Mouse (Mus musculus) cerebellum, postnatal 10 days (tissue): ENCODE data around the gene B3gntl1.

ENCODE experiments used
- DNase-seq, 2 experiments: peaks; one replicate each; pipeline ENCODE4 v3.0.0; 2021; ENCODE audit warnings: mixed read lengths in 2 of 2

The B3gntl1 gene

GRCm38 (mm10) chr11:121672990-121673572 is at the start of gene B3gntl1:
B3gntl1 (minus strand) TSS chr11:121673153.
- peak; percentile 99 for DNase-seq

DNA sequence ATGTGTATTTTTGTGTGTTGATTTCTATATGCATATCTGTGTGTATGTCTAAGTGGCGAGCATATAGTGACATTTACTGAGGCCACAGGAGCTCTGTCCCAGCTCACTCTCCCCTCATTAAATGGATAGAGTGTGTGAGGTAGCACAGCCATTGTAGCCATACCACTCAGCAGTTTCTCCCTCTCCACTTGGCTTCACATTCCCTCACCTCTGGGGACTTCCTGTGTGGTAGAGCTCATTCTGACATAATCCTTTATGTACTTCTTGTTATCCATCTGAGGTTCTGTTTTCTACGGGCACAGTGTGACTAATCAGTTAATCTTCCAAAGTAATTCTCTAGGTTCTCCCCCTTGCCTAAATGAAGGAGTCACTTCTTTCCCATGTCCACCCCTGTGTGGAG is 49.5 kb upstream of the B3gntl1 start:
- no peak for DNase-seq

- DNase-seq, result no peak
Measured at GRCm38 (mm10) chr11:121720752-121721151, 47.8 kb upstream of the B3gntl1 start.

DNA sequence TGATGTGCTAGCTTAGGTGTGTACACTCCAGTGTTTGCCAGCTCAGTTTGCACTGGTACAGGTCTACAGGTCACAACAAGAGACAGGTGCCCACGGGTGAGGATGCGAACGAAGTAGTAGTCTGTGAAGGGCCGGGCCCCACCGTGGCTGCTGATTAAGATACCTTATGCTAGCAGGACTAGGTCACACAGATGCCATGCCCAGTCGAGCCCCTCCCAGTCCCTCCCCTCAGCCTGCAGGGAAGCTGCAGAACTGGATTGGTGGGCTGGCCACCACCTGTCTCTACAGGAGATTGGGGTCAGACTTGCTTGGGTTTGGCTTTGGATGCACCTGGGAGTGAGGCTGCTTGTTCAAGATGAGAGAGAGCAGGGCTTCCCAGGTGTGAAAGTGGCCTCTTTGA is 44.8 kb upstream of the B3gntl1 start:
- DNase-seq, result no peak

GRCm38 (mm10) chr11:121714745-121715485 is 42.0 kb upstream of the B3gntl1 start:
- DNase-seq, result peak in 1 of 2 experiments; percentile 31

- no peak for DNase-seq
Measured at GRCm38 (mm10) chr11:121713569-121713968, 40.6 kb upstream of the B3gntl1 start.

DNA sequence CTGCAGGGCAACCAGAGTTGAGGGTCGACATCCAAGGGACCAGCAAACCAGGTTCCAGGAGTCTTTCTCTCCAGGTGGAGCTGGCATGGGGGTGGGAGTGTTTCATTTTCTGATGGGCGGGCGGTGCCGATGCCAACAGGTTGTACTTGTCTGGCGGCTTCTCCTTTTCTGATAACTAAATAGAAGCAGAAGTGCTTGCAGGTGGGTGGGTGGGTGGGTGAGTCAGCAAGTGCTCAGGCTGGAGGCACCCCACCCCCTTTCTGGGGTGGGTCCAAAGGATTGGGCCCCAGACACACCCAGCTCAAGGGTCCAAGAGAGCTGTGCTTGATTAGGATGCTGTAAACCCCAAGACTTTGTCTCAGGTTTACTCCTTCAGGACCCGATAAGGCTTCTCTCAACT is 40.0 kb upstream of the B3gntl1 start:
- no peak for DNase-seq

DNA sequence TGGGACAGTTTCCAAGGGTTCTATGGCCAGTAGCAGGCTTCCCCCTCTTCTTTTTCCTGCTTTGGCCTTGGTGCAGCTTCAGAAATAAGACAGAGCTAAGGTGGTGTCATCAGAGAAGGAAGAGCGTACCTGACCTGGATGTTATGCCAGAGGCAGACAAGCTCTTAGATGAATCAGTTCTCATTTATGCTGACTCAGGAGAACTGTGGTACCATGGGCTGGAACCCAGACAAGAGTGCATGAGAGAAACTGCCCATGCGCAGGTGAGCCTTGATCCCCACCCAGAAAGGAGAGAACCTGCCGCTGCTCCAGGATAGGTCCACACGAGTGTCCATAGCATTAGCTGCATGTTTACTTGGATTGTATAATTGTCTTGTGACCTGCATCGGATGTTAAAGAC is 37.3 kb upstream of the B3gntl1 start:
- no peak for DNase-seq

GRCm38 (mm10) chr11:121709278-121709677 is 36.3 kb upstream of the B3gntl1 start:
- DNase-seq, result no peak

GRCm38 (mm10) chr11:121706521-121707005 is 33.6 kb upstream of the B3gntl1 start:
- DNase-seq, result no peak

DNA sequence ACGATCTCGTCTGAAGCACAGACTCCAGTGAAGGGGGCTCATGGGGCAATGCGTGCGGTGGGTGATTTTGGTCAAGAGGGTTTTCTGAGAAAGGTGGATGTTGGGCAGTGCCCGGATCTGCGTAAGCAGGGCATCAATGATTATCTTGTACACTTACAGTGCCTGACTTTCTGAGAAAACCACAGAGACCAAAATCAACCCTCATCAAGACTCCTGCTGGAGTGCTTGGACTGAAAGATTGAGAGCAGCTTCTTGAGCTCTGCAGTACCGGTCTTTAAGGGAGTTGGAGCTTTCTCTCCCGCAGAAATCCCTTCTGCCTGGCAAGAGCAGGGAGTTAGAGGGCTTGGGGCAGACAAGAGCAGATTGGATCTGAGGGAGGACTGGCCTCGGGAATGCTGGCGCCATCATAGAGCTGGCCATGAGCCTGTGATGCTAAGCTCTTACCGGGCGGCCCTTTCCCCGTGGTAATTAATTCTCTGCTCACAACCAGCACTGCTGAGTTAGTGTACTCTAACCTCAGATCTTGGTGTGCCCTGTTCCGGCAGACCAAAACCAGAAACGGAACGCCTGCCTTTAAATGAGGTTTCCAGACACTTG is 30.8 kb upstream of the B3gntl1 start:
- DNase-seq, result peak; percentile 68 to 78

- peak; percentile 44 to 57 for DNase-seq
Measured at GRCm38 (mm10) chr11:121702895-121703618, 30.1 kb upstream of the B3gntl1 start.

- DNase-seq, result peak; percentile 83 to 93
Measured at GRCm38 (mm10) chr11:121702111-121702894, 29.4 kb upstream of the B3gntl1 start.

DNA sequence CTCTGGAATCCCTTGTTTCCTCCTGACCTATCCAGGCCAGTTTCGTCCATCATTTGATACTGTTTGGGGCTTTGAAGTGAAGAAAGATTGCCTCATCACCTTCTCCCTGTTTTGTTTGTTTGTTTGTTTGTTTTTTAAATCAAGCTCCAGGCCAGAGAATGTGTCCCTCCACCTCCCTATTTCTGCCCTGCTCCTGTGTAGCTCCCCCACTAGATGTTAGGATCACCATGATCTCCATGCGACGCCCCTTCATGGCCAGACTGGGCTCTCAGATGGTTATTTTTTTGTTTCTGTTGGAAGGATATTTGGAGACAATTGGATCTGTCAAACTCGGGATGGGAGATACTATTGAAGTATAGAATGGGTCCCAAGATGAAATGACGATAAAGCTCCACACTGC is 28.3 kb upstream of the B3gntl1 start, which contains the start of gene Metrnl:
TSS of gene Metrnl (plus strand) at position 301 of the 400 bp plus-strand sequence.
- no peak for DNase-seq

DNA sequence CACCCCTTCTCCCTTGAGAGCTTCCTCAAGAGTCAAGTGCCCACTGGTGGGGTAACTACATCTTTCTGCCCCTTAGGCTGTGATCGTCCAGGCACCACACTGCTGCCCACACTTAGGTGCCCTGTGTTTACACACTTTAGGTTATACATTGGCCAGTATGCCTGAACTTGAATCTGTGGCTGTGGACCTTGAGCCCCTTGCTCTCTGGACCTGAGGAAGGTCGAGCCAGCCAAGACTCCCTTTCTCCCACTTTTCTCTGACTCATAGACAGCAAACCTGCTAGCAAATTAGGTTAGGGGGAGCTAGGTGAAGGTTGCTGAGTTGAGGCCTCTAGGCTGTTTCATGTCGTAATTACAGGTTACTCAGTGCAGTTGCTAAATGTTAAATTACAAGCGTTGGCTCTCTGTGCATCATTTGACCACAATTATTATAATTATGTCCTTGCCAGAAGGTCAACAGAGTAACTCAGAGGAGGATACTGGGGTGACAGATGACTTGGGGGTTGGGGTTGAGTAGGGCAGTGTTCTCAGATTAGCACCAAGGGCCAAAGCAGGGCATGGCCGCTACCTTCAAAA is 25.5 kb upstream of the B3gntl1 start:
- no peak for DNase-seq

DNA sequence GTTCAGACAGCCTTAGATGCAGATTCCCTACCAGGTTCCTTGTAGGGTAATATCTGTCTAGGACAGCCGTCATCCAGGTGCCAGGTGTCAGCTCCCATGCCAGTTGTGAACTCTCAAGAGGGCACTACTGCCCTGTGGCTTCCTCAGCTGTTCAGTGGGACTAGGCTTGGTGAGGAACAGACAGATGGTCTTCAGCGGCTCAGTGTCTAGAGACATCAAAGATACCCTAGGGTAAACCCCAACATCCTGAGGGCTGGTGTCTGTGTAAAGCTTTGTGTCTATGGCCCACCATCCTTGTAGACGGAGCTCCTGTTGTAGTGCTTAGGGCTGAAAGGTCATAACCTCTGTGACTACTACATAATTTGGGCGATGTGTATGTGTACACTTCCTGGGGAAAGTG is 24.3 kb upstream of the B3gntl1 start:
- DNase-seq, result no peak

DNA sequence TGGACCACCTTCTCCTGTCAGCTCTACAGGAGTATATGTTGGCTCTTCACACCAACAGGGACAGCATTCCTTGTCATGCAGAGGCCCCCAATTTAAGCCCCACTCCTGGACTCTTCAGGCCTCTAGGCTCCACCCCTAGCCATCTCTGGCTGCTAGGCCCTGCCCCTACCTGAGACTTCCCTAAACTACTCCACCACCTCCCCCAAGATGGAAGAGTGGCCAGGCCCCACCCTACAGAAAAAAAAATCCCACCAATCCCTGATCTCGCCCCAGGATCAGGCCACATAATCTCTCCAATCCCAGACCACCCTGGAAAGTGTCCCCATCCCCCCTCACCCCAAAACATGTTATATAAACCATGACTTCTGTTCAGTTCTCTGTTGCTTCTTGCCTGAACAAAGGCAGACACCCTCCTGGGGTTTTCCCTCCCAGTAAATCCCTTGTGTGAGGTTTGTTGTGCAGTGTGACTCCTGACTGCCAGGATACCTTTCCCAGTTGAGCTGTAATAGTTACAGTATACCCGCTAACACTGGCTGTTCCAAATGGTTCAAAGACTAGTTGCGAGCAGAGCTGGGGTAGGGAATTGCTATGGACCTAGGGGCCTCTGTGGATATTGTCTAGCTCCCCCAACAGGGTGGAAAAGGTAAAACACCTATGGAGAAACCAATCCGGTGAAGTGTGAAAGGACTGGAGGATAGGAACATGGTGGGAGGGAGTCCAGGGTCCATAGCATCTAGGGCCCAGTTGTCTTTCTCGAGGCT is 22.5 kb upstream of the B3gntl1 start:
- DNase-seq, result no peak

- no peak for DNase-seq
Measured at GRCm38 (mm10) chr11:121688024-121688423, 15.1 kb upstream of the B3gntl1 start.

DNA sequence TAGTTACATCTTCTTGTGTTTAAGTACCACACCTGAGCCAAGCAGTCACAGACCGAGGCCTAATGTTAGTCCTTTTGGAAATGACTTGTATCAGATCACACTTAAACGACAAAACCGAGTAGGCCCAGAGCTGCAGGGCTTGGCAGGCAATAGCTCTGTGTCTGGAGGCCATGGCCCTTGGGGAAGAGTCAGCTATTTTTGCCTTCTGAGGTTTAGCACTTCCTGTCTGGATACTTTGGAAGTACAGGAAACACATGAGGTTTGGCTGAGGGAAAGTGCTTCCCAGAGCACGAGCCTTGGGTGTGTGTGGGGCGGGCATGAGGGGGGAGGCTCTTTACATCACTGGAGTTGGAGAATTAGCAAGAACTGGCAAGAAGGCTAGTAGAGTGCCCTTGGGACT is 13.7 kb upstream of the B3gntl1 start:
- no peak for DNase-seq

- DNase-seq, result no peak
Measured at GRCm38 (mm10) chr11:121686091-121686490, 13.1 kb upstream of the B3gntl1 start.

DNA sequence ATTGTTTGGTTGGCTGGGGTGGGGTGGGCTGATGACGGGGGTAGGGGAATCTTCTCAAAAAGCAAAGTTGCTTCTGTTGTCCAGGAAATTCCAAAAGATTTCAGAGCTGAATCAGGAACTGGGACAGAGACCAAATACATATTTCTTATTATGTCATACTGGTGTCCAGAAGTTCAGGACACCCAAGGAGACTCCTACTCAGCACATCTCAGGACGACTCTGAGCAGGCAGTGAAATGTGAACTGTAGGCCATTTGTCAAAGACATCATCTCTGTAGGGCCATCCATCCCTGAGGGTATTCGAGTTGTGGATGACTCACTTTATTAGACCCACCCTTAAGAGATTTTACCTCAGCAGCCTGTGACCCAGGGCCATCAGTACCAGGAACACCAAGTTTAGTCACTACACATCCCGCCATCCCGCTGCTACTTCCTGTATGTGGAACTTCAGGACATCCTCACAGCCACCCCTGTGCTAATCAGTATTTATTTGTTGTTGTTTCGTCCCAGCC is 12.6 kb upstream of the B3gntl1 start:
- DNase-seq, result no peak
